Mouse (Mus musculus): ENCODE measurements at regions not wholly inside any gene's neighbourhood (a gene's known extent, or its start where the extent isn't known, plus 50 kb on each side); places are given as distances from the start of the nearest gene placed in this dataset.

DNA sequence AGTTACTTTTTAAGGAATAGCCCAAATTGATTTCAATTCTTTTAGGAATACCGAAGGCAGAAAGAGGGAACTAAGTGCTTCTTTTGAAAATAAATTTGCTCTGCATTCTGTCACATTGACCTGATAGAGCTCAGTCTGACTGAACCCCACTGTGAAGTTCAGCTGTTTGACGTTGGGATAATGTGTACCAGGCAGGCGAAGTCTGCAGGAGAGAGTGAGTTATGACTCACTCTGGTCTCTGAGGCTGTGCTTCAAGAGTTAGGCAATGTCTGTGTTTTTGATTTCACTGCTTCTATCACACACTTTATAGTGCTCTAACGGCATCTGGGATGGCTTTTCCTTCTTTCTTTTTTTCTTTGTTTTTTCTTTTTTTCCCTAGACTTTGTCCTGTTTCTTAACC is 283.5 kb downstream of the Naf1 start:
- no peak for DNase-seq (ENCODE audit: low spot score)

DNA sequence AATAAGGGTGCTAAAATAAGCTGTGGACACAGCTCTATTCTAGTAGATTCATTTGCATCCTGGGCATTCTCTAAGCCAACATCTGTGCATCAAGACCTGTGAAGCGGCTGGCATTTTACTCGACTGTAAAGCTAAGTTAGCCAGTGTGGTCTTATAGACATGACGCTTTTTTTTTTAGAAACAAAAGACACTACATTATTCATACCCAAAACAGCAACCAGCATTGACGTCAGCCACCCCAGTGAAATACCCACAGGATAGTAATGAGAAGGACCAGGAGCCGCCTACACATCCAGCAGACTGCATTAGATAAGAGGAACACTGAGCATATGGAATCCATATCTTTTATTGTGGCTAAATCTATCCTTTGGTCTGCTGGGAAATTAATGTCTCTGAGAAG is 321.7 kb downstream of the Naf1 start:
- peak; percentile 66 for DNase-seq (ENCODE audit: low spot score)

DNA sequence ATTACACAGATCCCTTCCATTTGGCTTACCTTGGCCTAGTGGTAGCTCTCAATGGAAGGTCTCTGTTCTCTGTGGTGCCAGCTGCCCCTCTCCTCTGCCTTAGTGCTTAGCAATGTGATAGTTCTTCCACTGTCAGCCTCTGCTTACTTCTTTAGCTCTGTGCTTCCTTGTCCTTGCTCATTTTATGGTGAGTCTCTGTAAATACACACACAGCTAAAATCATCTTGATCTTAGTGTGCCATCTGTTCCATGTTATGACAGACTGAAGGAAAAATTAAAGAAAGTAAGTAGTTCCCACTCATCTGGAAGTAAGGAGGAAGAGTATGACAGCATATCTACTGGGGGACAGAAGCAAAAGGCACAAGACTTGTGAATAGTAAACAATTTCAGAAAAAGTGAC is 324.4 kb upstream of the Nat3 start:
- peak; percentile 4 for DNase-seq (ENCODE audit: low spot score)

DNA sequence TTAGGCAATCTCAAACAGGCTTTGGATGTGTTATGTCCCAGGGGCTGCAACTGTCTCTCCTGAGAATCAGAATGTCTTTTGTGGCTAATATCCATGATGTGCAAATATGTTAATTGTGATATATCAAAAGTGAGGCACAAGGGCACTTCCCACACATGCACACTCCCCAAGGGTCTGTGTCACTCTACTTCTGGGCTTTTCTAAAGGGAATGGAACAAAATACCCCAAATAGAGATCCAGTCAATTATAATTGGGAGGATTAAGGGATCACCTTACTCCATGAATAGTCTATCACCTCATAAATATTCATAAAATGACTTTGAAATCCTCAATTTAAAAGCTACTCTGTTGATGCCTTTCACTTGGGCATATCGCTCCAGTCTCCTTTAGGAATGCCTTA is 317.6 kb upstream of the Nat3 start:
- DNase-seq (ENCODE audit: low spot score): no peak

DNA sequence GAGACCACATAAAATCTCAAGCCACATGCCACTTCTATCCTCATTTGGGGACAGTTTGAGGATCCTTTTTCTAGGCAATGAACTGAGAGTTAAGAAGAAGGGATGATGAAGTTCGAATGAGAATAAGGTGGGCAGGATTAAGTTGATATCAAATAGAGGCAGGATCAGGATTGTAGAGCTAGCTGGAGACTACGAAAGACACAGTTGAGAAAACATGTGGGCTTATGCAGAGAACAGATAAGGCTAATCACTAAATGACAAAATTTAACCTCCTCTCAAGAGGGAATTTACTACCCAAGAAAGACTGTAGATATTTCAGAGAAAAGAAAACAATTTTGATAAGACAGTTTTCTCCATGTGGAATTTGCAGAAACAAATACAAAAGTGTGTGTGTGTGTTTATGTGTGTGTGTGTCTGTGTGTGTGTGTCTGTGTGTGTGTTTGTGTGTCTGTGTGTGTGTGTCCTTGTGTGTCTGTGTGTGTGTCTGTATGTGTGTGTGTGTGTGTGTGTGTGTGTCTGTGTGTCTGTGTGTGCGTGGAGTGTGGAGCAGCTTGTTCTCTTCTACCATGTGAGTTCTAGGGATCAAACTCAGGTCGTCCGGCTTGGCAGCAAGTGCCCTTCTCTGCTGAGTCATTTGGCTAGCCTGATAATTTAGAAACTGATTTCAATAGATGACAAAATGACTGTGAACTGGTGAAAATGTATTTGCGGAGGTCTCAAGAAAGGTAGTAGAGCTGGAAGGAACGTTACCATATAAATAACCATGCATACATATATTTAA is 291.5 kb upstream of the Nat3 start:
- no peak for DNase-seq (ENCODE audit: low spot score)

DNA sequence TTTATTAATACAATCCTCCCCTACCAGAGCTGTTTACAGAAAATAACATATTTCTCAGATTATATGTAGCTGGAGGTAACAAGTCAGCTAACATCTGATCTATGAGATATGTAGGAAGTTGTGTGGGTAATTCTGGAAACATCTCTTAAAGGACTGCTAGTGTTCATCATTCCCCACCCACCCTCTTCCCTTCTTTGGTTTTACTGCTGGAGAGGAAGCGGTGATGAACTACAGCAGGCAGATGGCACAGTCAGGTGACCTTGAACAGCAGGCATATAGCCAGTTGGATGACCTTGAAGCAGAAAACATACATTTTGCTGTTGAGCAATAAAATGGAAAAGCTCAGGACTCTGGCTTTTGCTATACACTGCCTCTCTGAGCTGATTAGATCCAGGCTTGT is 284.7 kb upstream of the Nat3 start:
- peak; percentile 7 for DNase-seq (ENCODE audit: low spot score)

DNA sequence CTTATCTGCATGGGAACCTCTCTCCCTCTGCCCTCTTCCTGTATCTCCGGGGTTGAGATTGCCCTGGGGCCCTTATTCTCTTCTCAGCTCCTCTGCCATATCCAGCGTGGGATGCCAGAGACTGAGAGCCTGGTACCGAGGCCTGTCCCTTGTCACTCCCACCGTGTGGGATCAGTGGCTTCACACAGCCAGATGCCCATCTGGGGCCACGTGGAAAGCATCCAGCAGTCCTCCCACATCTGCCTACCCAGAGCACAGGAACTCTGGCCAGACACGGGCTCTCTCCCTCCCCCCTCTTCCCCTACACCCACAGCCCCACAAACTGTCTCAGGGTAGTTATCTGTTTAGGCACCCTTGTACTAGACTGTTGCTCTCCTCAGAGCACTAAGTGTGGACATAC is 244.9 kb upstream of the Nat3 start:
- DNase-seq (ENCODE audit: low spot score): no peak

DNA sequence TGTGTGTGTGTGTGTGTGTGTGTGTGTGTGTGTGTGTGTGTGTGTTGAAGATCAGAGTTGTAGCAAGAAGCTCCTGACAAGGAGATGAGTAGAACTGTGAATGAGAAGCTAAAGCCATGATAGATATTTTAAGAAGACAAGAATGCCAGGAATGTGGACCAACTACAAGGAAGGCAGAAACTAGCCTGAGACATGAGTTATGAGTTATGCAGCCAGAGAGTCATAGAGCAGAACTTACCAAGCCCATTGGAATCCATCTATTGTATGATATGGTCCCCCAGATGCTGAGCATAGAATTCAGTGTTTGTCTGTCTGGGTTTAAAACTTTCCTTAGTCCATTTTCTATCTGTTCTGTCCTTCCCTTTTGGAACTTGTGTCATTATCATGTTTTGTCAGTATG is 244.2 kb upstream of the Nat3 start:
- no peak for DNase-seq (ENCODE audit: low spot score)

DNA sequence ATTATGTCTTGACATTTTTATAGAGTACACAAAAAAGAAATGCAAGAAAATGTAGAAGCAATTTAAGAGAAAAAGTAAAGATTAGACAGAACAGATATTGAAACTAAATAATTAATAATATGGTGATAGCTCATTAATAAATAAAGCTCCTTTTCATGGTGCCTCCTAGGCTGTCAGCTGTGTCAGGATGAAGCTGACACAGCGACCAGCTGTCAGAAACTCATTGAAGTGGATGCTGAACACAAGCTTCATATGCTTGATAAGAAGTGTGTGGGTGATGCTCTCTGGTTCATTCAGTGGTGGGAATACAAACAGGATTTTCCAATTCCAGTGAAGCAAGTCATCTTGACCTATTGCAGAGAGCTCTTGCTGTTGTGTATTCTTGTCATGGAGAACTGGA is 213.2 kb upstream of the Nat3 start:
- no peak for DNase-seq (ENCODE audit: low spot score)

DNA sequence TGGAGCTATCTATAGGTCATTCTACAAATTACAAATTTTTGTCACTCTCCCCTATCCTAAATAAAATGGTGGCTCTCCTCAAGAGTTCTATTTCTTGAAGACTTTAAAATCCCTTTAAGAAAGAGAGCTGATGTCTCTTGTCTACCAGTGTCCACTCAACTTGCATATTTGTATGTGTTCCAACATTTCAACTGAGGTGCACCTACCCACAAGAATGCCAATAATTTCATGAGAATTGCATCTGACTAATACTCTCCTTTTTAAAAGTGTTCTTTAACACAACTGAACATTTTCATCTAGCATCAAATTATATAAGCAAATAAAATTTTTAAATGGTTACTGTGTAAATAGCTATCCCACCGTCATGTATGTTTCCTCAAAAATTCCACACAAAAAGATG is 206.3 kb upstream of the Nat3 start:
- no peak for DNase-seq (ENCODE audit: low spot score)

DNA sequence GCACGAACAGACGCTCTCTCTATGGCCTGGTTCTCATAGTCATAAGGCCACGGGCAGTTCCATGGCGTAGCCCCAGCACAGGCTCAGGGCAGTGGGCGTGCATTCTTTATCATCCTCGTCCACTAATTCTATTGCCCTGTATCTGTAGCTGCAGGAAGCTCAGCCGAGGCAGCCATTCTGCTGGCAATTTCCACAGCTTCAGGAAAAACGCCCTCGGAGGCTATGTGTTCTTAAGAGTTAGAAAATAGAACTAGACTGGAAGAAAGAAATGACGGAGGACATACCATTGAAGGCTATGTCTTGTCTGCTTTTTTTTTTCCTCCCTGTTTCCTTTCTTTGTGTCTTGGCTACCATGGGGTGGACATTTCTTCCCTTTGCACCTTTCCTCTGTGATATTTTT is 205.0 kb upstream of the Nat3 start:
- no peak for DNase-seq (ENCODE audit: low spot score)

DNA sequence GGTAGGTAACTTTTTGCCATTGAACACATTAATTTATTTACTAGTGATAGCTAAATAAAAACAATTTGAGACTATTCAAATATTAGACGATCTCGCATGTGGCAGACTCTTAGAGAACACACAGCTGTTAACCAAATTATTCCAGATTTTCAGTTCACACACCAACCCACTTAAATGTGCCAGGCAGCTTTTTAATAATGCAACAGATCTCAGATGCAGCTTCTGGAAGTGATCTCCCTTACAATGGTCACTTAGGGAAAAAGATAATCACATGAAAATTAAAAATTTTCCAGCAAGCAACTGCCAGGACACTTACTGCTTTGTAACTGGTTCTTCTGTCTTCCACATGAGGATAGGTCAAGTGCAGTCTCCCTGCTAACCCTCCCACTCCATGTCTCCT is 203.1 kb upstream of the Nat3 start:
- DNase-seq (ENCODE audit: low spot score): no peak

DNA sequence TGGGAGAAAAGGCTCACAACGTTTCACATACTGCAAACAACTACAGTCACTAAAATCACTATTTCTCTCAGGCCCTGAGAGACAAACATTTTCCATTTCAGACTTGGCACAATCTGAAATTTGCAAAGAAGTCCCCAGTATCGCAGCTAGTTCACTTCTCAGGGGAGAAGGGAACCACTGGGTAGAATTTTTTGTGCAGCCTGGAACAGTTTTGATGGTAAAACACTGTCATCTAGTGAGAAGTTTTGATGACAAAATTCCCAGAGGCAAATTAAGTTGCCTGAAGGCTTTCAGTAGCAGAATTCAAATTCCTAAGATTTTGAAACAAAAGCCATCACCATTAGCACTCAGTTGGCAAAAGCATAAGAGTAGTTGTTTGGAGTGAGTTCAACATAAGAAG is 195.2 kb upstream of the Nat3 start:
- DNase-seq (ENCODE audit: low spot score): no peak

DNA sequence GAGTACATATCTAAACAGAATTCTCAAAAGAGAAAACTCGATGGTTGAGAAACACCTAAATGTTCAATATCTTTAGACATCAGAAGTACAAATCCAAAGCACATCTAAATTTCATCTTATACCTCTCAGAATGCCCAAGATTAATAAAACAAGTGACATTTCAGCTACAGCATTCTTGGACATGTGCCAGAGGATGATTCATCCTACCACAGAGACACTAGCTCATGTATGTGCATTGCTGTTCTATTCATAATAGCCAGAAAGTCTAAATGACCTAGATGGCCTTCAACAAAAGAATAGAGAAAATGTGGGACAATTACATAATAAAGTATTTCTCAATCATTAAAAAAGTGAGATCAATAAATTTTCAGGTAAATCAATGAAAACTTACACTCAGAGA is 146.6 kb upstream of the Nat3 start:
- no peak for DNase-seq (ENCODE audit: low spot score)

DNA sequence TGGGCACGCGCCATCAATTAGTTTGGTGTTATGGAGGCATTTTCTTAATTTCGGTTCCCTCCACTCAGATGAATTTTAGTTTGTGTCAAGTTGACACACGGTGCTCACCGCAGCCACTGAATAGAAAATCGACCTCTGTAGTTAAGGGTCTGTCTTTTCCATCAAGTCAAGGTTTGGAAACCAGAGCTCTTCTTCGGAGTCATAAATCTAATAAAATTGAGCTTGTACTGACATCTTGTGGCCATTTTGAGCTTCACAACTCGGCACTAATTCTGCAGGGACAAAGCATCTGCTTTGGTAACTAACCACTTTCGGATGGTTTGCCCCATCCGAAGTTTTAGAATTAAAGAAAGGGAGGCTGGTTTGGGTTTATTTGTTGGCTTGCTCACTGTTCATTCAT is 117.7 kb upstream of the Nat3 start:
- no peak for DNase-seq (ENCODE audit: low spot score)

DNA sequence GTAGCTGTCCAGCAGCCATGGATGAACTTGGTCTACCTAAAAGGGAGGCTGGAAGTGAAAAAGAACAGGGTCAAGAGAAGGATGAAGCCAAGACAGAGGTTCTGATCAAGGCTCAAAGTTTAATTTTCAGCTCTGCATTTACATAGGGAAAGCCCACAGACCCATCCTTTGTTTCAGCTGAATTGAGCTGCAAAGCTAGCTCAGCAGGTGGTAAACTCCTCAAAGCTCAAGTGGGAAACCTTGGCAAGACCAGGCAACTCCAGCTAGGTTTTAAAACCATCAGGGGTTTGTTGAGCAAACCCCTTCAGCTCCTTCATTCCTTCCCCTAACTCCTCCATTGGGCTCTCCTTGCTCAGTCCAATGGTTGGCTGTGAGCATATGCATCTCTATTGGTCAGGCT is 108.8 kb upstream of the Nat3 start:
- no peak for DNase-seq (ENCODE audit: low spot score)

DNA sequence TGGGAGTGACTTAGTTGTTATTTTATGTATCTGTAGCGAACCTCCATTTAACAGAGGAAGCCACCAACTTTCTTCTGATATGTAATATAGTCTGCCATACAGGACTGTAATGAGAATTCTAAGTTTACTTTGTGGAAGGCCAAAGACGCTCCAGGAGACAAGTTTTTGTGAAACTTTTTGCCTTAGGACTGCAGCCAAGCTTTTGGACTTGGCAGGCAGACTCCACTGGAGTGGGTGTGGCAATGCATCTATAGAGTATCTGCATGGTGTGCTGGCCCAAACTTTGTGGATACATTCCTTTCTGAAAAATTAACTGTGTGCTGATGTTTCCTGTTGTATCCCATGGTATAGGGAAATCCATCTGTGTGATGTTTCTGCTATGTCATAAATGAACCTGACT is 101.1 kb upstream of the Nat3 start:
- no peak for DNase-seq (ENCODE audit: low spot score)
